Mouse (Mus musculus) kidney, postnatal 10 days (tissue): ENCODE measurements around the gene Kif19a.

Experiments used
- DNase-seq: peaks from one replicate; pipeline ENCODE4 v3.0.0; 2021; ENCODE audit warnings: mixed read lengths

The Kif19a gene

DNA sequence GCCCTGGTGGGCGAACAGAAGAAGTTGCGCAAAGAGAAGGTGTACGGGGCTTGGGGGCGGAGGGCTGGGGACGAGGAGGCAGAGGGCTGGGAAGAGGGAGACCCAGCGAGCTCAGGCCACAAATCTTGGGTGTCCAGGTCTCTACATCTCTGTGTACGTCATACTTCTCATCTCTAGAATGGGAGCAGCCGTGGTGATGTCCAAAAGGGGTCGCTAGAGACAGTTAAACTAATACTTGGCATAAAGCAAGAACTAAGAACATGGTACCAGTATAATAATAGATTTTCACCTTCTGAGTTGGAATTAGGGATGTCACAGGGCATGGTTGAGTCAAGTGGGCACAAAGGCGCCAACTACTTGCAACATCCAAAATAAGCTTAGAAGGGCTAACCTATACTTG is 20.7 kb downstream of the Kif19a start:
- DNase-seq = no peak

- DNase-seq = no peak
These were observed 21.1 kb downstream of the Kif19a start for GRCm38 (mm10) chr11:114786326-114786725.

DNA sequence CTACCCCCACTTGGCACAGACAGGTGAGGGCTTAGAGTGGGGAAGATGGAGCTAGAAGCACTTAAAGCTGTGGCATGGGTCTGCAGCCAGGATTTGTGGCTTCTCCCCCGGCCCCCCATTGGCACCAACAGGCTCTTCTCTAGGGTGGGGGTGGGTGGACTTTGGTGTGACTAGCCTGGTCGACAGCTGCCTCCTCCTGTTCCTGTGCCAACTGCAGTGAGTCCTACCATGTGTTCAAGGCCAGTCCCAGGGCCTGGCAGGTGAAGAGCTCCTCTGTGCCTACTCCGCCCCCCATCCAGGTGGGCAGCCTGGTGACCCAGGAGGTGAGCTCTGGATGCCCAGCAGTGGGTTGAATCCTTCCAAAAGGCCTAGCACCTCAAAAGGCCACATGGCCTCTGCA is 22.4 kb downstream of the Kif19a start:
- no peak for DNase-seq

- DNase-seq = peak; percentile 90
These were observed 24.0 kb downstream of the Kif19a start for GRCm38 (mm10) chr11:114789061-114789714.

DNA sequence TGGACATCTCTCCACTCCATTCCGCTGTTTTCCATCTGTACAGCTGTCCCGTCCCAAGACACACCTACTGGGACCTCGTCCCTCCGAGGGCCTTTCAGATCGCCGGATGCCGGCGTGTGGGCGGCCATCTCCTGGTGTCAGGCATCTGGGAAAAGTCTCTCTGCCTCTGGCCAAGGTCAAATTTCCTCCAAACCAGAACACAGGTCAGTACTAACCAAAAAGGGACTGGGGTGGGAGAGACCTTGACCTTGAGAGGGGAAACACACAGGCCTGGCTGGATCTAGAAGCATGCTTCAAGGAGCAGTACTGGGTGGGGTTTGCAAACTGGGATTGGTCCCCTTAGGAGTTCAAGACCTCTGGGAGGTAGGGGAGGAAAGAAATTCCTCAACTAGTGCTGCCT is 24.5 kb downstream of the Kif19a start:
- no peak for DNase-seq

DNA sequence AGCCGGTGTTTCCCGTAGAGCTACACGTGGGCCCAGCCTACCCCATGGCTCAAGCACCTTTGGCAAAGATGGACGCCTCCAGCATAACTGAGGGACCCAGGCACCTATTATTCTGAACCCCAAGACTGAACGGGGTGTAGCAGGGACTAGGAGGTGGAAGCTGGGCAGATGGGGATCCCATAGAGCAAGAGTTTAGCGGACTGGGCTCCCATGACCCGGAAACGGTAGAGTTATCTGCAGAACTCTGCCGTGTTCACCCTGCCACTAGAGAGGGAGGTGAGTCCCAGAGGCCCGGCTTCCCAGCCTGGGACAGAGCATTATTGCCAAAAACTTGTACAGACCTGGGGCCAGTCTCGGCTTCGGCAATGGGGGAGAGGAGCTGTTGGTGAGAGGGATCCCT is 25.0 kb downstream of the Kif19a start:
- DNase-seq = no peak

GRCm38 (mm10) chr11:114790841-114791240 is 25.7 kb downstream of the Kif19a start:
- DNase-seq = no peak

DNA sequence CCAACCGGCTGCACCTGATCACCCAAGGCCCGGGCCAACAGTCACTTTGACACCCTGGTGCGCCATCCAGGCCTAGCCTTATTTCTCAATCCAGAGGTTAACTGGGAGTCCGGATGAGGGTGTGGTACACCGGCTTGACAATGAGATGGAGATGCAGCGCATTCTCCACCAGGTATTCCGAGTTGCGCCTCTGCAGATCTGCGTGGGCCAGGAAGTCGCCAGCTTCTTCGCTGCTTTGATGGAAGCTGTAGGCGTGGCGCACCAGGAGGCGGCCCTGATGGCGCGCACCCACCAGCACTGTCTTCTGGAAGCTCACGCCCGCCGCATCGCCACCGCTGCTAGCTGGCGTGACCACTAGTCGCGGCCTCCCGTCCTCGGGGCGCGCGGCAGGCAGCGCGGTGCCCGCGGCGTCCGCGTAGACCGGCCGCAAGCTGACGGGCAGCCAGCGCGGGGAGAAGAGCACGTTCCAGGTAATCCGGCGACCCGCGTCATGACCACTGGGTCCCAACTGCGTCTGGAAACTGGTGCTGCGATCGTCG is 26.2 kb downstream of the Kif19a start:
- DNase-seq = no peak

GRCm38 (mm10) chr11:114791891-114792411 is 26.8 kb downstream of the Kif19a start:
- DNase-seq = peak; percentile 54

GRCm38 (mm10) chr11:114792931-114793494 is 27.8 kb downstream of the Kif19a start:
- no peak for DNase-seq

GRCm38 (mm10) chr11:114793868-114794545 is 28.8 kb downstream of the Kif19a start:
- DNase-seq = no peak

DNA sequence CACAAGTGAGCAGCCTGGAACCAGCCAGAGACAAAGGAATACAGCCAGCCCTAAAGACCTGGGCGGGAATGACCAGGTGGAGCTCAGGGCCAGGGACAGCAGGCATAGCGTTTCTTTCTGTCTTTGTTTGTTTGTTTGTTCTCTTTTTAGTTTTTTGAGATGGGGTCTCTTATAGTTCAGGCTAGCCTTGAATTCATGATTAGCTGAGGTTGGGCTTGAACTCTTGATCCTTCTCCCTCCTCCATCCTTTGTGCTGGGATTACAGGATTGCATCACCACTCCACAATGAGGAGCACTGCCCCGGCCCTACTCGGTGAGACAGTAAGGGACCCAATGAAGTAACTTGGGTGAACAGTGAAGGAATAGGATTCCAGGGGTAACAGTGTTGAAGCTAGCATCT is 29.5 kb downstream of the Kif19a start:
- DNase-seq = no peak

- DNase-seq = peak; percentile 83
These were observed 30.1 kb downstream of the Kif19a start for GRCm38 (mm10) chr11:114795231-114795746.

DNA sequence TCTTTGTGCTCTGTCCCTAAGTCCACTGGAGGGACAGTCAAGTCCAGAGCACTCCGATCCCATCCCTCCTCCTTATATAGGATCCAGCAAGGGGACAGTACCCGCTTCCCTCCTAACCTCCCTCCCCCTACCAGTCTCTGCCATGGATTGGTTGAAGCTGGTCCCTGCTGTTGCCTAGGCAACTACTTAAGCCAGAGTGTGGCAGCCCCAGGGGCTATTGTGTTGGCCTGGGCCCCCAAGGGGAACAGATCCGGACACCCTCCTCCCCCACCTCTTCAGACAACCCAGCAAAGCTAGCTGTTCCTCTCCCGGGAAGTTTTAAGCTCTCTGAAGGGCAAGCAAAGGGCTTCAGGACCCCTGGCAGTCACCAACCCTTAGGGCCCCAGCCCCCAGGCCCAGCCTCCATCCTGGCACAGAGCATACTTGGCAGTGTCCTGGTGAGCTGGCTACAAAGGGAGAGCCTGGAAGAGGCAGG is 30.7 kb downstream of the Kif19a start, which contains the start of gene Btbd17:
Btbd17 (minus strand) TSS at position 98 of the 475 bp plus-strand sequence.
- DNase-seq = no peak

GRCm38 (mm10) chr11:114797176-114797575 is 32.0 kb downstream of the Kif19a start:
- no peak for DNase-seq

DNA sequence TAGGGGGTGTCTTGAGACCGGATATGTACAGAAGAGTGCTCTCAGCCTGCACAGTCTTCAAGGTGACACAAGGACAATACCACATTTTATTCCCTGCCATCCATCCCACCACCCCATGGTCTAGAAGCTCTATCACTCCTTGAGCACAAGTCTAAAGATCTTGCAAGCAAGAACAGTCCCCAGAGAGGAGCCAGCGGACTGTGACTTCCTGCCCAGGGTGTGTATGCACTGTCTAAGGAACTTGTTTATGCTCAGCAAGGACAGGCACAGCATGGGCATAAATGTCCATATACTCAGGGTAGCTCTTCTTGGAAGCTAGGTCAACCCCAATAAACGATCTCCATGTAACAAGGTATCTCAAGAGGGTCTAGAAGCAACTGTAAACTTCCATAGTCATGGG is 32.8 kb downstream of the Kif19a start:
- no peak for DNase-seq

DNA sequence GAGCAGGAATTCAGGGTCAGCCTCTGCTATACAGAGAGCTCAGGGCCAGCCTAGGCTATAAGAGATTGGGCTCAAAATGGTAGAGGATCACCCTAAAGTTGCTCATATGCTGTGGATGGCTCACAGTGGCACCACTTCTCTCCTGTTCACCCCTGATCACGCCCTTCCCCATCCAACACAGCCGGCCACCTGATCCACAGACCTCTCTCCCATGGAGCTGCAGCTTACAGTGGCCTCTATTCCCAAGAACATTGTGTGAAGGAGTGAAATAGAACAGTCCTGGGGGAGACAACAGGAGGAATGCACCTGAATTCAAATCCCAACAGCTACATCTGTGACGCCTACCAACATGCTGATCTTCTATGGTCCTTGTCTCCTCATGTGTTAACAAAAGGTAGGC is 33.4 kb downstream of the Kif19a start, which contains the start of gene Gpr142:
Gpr142 (plus strand) TSS at position 301 of the 400 bp plus-strand sequence.
- no peak for DNase-seq

DNA sequence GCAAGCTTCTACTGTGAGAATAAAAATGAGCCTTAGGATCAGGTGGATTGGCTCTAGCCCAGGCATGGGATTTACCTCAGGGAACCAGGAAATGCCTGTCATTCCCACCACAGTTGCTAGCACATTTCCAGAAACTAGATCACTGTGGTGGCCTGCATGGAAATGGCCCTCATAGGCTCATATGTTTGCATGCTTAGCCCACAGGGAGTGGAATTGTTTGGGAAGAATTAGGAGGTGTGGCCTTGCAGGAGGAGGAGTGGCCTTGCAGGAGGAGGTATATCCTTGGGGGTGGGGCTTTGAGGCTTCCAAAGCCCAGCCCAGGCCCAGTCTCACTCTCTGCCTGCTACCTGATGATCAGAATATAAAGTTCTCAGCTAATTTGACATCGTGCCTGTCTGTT is 36.7 kb downstream of the Kif19a start:
- no peak for DNase-seq

- no peak for DNase-seq
These were observed 37.5 kb downstream of the Kif19a start for GRCm38 (mm10) chr11:114802540-114803267.

DNA sequence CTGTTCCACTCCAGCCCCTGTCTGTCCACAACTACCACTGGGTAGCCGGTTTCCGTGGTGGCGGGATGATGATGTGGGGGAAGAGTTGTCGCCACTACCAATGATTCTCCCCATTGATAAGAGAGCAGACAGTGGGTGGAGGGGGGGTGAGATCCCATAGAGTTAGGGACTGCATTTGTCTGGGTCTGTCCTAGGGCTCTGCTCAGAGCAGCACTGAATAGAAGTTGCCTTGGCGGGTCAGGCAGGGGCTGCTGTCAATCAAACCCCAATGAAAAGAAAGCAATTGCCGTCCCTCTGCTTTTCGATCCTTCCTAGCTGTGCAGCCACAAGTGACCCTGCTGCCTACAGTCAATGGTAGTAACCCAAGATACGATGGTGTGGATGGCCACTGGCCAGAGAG is 38.8 kb downstream of the Kif19a start:
- DNase-seq = no peak

GRCm38 (mm10) chr11:114807025-114807424 is 41.8 kb downstream of the Kif19a start:
- DNase-seq = no peak

DNA sequence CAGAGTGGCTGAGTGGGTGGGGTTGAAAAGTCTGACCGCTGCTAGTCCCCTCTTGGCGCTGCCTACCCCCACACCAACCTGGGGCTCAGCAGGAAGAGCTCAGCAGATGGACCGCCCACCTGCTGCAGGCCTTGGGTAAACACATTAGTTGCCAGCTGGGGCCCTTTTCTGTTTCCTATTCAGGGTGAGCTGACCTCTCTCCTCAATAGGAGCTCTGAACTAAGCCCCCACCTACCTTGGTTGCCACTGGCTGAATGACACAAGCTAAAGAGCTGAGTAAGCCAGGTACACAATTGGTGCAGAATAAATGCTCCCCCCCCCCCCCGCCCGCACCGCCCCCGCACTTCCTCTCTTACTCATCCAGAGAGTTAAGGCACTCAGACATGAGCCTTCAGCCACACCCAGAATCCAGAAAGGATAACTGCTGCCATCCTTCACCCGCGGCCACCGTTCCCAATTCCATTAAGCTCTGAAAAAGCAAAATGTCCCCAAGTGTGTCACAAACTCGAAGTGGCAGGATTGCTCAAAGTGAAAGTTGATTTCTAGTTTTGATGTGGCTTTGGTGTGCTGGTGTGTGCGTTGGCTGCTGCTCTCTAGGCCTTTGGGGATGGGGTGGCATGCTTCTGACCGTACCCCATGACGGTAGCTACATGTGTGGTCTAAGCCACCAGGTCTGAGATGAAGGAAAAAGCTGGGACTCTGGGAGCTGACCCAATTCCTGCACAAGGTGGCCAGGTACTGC is 42.7 kb downstream of the Kif19a start:
- DNase-seq = no peak
